Mouse (Mus musculus) liver, postnatal 0 days (tissue): ENCODE results near the gene Plekha1.

Experiments used
- CTCF ChIP-seq: sonication (generic); IDR thresholded peaks from 2 replicates; pipeline ENCODE4 v1.5.1; 2016; ENCODE audit warnings: antibody characterized with exemption, low read depth
- EP300 ChIP-seq: IDR thresholded peaks from 2 replicates; pipeline ENCODE4 v1.6.1; 2016; ENCODE audit warnings: antibody characterized with exemption, low read depth, mild to moderate bottlenecking

- TF ChIP-seq EP300 = no peak
- TF ChIP-seq CTCF = no peak
Measured at GRCm38 (mm10) chr7:130944766-130945475, 79.4 kb downstream of the Plekha1 start.
